Mouse (Mus musculus) myocyte (in vitro differentiated cells): Measurements from ENCODE around the gene Mapkapk5.

Experiments used
- CEBPB ChIP-seq: IDR thresholded peaks from 2 replicates; pipeline ENCODE4 v1.6.1; 2011; ENCODE audit warnings: mild to moderate bottlenecking, moderate library complexity; ENCODE audit not compliant: poor library complexity, insufficient read depth, severe bottlenecking
- E2F4 ChIP-seq: IDR thresholded peaks from one replicate; pipeline ENCODE4 v1.6.1; 2011; ENCODE audit warnings: mild to moderate bottlenecking, control low read depth, moderate library complexity; ENCODE audit not compliant: insufficient read depth
- MAX ChIP-seq: IDR thresholded peaks from one replicate; pipeline ENCODE4 v1.6.1; 2011; ENCODE audit warnings: low read depth, mild to moderate bottlenecking, control low read depth
- MYOD1 ChIP-seq, 3 experiments: IDR thresholded peaks; one replicate each; pipeline ENCODE4 v1.6.1; 2011; ENCODE audit warnings: control low read depth in 2 of 3, low read depth in 2 of 3, mild to moderate bottlenecking in 2 of 3, moderate library complexity in 1 of 3; ENCODE audit not compliant: insufficient read length in 2 of 3, control insufficient read depth in 1 of 3
- MYOG ChIP-seq, 3 experiments: IDR thresholded peaks; one replicate each; pipeline ENCODE4 v1.6.1; 2011; ENCODE audit warnings: control low read depth in 2 of 3, low read depth in 2 of 3, mild to moderate bottlenecking in 2 of 3; ENCODE audit not compliant: insufficient read length in 2 of 3, control insufficient read depth in 1 of 3, insufficient read depth in 1 of 3
- POLR2A ChIP-seq: IDR thresholded peaks from one replicate; pipeline ENCODE4 v1.6.1; 2011; ENCODE audit warnings: low read depth, mild to moderate bottlenecking, control low read depth, moderate library complexity; ENCODE audit not compliant: insufficient read length
- POLR2AphosphoS2 ChIP-seq: IDR thresholded peaks from one replicate; pipeline ENCODE4 v1.6.1; 2011; ENCODE audit warnings: low read depth, control low read depth; ENCODE audit not compliant: insufficient read length
- REST ChIP-seq: IDR thresholded peaks from one replicate; pipeline ENCODE4 v1.6.1; 2011; ENCODE audit warnings: mild to moderate bottlenecking, control low read depth, moderate library complexity; ENCODE audit not compliant: insufficient read depth, insufficient read length
- SRF ChIP-seq: IDR thresholded peaks from one replicate; pipeline ENCODE4 v1.6.1; 2011; ENCODE audit warnings: low read depth; ENCODE audit not compliant: control insufficient read depth, insufficient read length
- TCF12 ChIP-seq: IDR thresholded peaks from one replicate; pipeline ENCODE4 v1.6.1; 2011; ENCODE audit warnings: mild to moderate bottlenecking, control low read depth; ENCODE audit not compliant: poor library complexity, insufficient read depth, severe bottlenecking
- TCF3 ChIP-seq: IDR thresholded peaks from one replicate; pipeline ENCODE4 v1.6.1; 2011; ENCODE audit warnings: low read depth, control low read depth; ENCODE audit not compliant: insufficient read length
- USF1 ChIP-seq: IDR thresholded peaks from one replicate; pipeline ENCODE4 v1.6.1; 2011; ENCODE audit warnings: low read depth, mild to moderate bottlenecking, control low read depth, moderate library complexity

- no peak for TF ChIP-seq TCF12
- no peak for TF ChIP-seq CEBPB
- no peak for TF ChIP-seq USF1
- TF ChIP-seq POLR2A: no peak
- TF ChIP-seq E2F4: no peak
- no peak for TF ChIP-seq POLR2AphosphoS2
- no peak for TF ChIP-seq MAX
- no peak for TF ChIP-seq SRF
- no peak for TF ChIP-seq MYOG (IDR thresholded peaks at IDR 0.05; ENCODE audit: control insufficient read depth in 1 of 3, insufficient read depth in 1 of 3, insufficient read length in 2 of 3, low read depth in 2 of 3)
- TF ChIP-seq REST: no peak
- TF ChIP-seq TCF3: no peak
- TF ChIP-seq MYOD1 (IDR thresholded peaks at IDR 0.05; ENCODE audit: control insufficient read depth in 1 of 3, insufficient read length in 2 of 3, low read depth in 2 of 3): no peak
Measured at GRCm38 (mm10) chr5:121518983-121519382, 26.7 kb downstream of the Mapkapk5 start.
